Mouse (Mus musculus) small intestine, adult 2 months (tissue): ENCODE data around the gene Ttc39a.

Source experiments
- CTCF ChIP-seq: fragments of 200-500 bp; IDR thresholded peaks from 2 replicates; pipeline ENCODE4 v1.5.1; 2012; ENCODE audit warnings: low read depth, mild to moderate bottlenecking, control low read depth, inconsistent platforms, low read length, moderate library complexity, mixed read lengths; ENCODE audit not compliant: insufficient replicate concordance, insufficient read length; ENCODE audit errors: extremely low read depth
- POLR2A ChIP-seq: fragments of 200-500 bp; IDR thresholded peaks from 2 replicates; pipeline ENCODE4 v1.6.1; 2012; ENCODE audit warnings: low read depth, mild to moderate bottlenecking, control low read depth, inconsistent platforms, low read length, moderate library complexity

DNA sequence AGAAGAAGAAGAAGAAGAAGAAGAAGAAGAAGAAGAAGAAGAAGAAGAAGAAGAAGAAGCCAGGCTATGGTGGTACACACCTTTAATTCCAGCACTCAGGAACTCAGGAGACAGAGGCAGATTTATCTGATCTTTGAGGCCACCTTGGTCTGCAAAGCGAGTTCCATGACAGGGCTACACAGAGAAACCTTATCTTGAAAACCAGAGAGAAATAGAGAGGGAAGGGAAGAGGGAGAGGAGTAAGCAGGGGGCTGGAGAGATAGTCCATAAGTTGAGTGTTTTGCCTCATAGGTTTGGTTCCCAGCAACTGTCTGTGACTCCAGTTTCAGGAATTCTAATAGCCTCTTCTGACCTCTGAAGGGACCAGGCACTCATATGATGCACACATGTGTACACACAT is 82.4 kb downstream of the Ttc39a start:
- TF ChIP-seq POLR2A, result no peak
- TF ChIP-seq CTCF, result no peak
